Mouse (Mus musculus): Measurements from ENCODE around the gene Rpe.

- TF ChIP-seq POLR2A (IDR thresholded peaks at IDR 0.05; ENCODE audit: low read depth, low read length) (no peak), CTCF (conservative IDR thresholded peaks at IDR 0.05; ENCODE audit: insufficient read depth, insufficient read length, low read depth, low read length) (no peak)
These were observed 3.9 kb downstream of the Rpe start for GRCm38 (mm10) chr1:66704523-66704922.
